Mouse (Mus musculus): ENCODE measurements around the gene Ccnl1.

Gene Ccnl1

GRCm38 (mm10) chr3:65959416-65960001 lies 1.5 kb upstream of the Ccnl1 start:
- no peak for DNase-seq (ENCODE audit: low spot score)

DNA sequence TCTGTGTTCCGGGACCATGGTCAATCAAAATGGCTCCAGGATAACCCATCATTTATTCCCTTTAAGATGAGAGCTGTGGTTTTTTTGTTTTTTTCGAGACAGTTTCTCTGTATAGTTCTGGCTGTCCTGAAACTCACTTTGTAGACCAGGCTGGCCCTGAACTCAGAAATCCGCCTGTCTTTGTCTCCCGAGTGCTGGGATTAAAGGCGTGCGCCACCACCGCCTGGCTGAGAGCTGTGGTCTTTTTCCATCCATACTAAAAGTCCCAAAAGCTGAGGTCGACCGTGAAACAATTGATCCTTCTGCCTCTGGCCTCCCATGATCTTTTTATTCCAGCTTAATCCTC lies 764 bp upstream of the Ccnl1 start:
- no peak for DNase-seq (ENCODE audit: low spot score)

DNA sequence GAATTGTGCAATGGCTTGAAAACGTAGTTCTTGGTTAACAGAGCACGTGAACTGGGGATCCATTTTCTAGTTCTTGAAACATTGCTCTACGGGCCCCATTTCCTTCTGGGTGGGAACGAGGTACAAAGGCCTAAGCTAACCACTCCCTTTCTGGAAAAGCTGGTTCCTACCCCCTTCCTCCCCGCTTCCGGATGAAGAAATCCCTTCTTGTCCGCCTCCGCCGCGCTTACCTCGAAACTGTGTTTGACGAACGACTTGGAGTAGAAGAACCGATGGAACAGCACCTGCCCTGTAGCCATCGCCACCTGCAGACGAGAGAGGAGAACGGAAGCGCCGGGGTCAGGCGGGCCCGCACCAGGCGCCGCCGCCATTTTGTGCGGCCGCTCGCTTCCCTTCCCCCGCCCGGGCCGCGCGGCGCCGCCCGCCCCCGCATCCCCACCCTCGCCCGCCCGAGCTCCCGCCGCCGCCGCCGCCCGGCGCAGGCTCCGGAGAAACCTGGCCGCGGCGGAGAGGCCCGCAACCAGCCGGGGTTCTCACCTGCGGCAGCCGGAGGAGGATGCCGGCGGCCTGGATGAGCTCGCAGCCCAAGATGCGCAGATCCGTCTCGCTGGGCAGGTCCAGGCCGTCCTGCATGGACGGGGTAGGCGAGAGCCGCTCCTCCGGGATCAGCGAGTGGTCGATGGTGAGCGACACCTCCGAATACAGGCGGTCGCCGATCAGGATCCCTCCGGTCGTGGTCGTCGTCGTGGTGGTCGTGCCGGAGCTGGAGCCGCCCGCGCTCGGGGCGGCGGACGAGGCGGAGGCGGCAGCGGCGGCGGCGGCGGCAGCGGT lies 563 bp downstream of the Ccnl1 start:
- DNase-seq (ENCODE audit: low spot score), result peak; percentile 54

- DNase-seq (ENCODE audit: low spot score), result no peak
Measured at GRCm38 (mm10) chr3:65954499-65955391, 3.3 kb downstream of the Ccnl1 start.

DNA sequence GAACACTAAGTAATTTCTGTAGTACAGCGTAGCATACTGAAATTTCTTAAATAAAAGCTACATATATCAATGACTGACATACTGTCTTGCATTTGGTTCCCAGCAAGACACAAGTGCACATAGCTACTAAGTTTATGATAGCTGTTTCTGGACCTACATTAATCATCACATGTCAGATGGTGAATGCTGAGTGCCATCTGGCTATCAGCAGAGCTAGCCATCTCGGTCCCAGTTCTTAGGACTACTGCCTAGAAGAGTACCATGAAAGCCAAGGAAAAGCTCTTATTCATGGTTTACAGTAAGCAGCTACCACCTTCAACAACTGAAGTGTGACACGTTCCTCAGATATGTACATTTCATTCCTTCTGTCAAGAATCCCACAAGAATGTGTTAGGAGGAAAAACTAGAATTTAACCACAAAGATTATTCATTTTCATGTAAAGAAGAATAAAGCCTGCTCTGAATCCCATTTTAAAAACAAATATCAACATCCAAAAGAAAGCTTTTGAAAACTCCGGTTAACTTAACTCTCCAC lies 7.2 kb downstream of the Ccnl1 start:
- DNase-seq (ENCODE audit: low spot score), result no peak

GRCm38 (mm10) chr3:65950304-65950703 lies 7.7 kb downstream of the Ccnl1 start:
- DNase-seq (ENCODE audit: low spot score), result no peak

DNA sequence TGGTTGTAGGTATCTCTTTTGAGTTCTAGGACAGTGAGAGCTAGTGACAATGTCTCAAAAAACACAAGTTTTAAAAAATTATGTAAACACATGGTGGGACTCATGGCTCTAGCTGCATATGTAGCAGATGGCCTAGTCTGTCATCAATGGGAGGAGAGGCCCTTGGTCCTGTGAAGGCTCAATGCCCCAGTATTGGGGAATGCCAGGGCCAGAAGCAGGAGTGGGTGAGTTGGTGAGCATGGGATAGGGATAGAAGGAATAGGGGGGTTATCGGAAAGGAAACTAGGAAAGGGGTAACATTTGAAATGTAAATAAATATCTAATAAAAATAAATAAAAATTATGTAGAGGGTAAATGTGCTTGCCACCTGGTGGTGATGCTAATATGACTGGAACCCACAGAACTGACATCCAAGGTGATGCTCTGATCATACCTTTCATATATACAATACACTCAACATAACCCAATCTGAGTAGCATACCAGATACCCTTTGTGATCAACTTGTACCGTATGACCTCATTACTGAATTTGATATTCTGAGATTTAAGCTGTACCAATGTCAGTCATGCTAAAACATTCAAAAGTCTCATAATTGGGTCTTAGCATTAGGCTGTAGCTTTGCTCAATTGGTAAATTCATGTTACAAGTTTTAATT lies 12.6 kb downstream of the Ccnl1 start:
- DNase-seq (ENCODE audit: low spot score), result no peak

DNA sequence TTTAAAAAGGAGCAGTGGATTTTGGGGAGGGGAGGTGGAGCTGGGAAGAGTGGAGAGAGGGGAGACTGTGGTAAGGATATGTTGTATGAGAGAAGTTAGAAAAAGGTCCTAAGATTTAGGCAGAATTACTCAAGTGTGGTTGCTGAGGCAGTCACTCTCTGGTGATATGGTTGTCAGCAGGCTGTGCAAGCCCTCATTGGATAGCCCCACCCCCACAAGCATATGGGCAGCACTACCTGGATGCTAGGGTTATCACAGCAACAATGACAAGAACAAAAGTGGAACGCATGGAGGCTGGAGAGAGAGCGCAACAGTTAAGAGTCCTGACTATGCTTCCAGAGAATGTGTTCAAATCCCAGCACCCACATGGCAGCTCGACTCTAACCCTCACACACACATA lies 13.3 kb downstream of the Ccnl1 start:
- no peak for DNase-seq (ENCODE audit: low spot score)

- no peak for DNase-seq (ENCODE audit: low spot score)
Measured at GRCm38 (mm10) chr3:65943453-65943852, 14.6 kb downstream of the Ccnl1 start.

GRCm38 (mm10) chr3:65941052-65941451 lies 17.0 kb downstream of the Ccnl1 start:
- DNase-seq (ENCODE audit: low spot score), result no peak

DNA sequence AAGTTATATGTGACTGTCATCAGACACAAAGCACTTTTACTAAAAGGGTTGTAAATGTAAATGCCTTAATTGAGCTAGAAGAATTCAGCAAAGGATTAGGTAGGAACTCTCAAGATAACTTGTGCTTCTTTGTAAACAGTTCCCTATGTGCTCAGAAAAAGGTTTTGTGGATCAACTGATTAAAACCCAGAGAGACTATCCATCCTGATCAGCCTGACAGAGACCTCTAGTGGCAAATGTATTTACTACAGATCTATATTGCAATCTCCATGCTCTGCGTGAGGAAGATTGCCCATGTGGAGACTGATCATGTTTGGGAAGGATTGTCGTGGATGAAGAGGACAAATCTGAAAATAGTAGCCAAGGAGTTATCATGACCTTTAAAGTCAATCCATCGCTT lies 19.8 kb downstream of the Ccnl1 start:
- DNase-seq (ENCODE audit: low spot score), result no peak

DNA sequence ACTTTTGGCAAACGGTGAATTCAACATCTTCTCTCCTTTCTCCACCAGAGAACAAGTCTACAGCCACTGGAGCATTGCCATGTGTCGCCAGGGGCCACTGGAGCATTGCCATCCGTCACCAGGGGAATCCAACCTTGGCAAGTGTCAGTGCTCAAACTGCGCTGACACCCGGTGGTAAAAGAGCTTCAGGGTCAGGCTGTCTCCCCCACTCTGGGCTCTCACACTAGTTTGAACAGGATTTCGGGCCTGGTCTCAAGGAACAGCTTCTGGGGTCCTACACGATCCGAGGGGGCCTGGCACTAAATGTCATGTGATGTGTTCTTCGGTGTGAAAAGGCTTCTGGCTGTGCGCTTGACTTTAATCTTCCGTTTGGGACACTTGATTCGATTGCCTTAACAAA lies 21.7 kb downstream of the Ccnl1 start:
- no peak for DNase-seq (ENCODE audit: low spot score)

DNA sequence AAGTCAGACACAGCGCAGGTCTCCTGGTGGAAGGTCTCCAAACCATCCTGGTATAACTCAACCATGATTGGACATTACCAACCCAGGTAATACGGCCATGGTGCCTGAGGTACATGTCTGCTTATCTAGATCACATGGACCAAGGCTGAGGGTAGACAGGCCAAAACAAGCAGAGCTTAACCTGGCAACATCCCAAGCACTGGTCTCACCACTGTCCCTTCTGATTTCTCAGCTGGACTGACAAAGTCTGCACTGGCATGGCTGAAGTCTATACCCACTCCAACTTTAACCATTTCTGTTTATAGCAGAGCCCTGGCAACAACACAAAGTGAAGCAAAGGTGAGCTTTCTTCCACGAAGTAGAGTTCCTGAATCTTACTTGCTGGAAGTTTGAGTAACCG lies 22.9 kb downstream of the Ccnl1 start:
- no peak for DNase-seq (ENCODE audit: low spot score)

- no peak for DNase-seq (ENCODE audit: low spot score)
Measured at GRCm38 (mm10) chr3:65933726-65934125, 24.3 kb downstream of the Ccnl1 start.

GRCm38 (mm10) chr3:65931542-65931941 lies 26.5 kb downstream of the Ccnl1 start:
- no peak for DNase-seq (ENCODE audit: low spot score)

DNA sequence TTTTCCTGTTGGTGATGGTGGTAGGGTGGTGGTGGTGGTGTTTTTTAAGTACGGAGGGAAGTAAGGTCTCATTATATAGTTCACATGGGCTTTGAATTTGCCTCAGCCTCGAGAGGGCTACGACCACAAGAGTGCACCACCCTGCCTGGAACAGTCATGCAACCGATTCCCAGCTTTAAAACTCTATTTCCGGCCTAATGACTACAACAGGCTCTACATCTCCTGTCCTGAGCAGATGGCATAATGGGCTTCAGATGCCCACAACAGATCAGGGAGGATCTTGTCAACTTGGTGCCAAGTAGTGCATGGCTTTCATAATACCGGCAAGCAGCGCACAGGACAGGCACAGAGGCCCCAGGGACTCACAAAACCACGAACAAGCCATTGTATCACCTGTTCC lies 27.4 kb downstream of the Ccnl1 start:
- DNase-seq (ENCODE audit: low spot score), result no peak

DNA sequence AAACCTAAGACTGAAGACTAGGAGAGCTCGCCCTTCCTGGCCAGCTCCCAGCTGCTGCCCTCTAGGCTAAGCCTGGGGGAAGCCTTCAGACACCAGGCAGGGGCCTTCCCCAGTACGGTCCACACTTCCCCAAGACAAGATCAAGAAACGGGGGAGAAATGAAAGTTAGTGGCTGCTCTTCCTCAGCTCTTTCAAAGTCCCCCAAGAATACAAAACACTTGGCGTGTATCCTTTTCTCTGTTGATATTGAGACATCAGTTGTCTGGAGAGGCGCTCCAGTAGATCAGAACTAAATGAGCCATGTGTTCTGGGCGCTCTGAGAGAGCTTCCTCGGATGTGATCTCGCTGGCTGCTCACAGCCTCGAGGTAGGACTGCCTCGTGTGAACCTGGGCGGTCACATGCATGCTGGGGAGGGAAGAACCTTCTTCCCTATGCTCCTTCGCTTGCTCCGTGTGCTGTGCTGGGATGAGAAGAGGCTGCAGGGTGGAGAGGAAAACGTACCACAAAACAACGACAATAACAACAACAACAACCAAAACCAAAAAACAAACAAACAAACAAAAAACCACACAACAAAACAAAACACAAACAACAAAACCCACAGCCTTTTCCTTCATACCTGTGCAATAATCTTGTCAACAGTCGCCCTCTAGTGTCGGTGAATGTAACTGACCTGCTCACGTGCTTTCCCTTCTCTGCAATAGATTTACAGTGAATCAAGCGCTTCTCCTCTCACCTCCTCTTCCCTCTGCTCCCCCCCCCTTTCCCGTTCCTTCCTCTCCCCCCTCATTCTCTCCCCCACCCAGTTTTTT lies 28.0 kb downstream of the Ccnl1 start:
- DNase-seq (ENCODE audit: low spot score), result peak; percentile 68

DNA sequence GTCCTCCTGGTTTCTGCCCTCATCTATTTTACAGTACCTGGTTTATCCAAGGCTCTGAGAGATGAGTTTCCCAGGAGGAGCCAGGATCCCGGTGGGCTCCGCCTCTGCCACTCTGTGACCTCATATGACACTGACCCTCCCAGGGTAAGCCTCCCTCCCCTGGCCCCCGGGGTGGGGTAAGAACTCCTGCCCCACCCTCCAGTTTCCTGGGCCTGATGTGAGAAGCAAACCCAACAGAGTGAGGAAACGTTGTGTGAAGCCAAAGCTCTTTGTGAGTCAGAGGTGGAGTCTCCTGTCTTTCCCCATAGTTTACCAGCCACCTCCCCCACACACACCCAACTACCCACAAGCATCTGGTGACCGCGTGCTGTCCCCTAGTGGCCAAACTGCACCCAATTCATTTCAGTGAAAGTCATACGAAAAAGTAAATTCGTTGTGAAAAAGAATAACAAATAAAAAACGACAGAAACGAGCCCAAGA lies 28.7 kb downstream of the Ccnl1 start:
- peak; percentile 71 for DNase-seq (ENCODE audit: low spot score)

GRCm38 (mm10) chr3:65928614-65929272 lies 29.3 kb downstream of the Ccnl1 start:
- DNase-seq (ENCODE audit: low spot score), result no peak

GRCm38 (mm10) chr3:65927685-65928084 lies 30.4 kb downstream of the Ccnl1 start:
- peak; percentile 39 for DNase-seq (ENCODE audit: low spot score)

DNA sequence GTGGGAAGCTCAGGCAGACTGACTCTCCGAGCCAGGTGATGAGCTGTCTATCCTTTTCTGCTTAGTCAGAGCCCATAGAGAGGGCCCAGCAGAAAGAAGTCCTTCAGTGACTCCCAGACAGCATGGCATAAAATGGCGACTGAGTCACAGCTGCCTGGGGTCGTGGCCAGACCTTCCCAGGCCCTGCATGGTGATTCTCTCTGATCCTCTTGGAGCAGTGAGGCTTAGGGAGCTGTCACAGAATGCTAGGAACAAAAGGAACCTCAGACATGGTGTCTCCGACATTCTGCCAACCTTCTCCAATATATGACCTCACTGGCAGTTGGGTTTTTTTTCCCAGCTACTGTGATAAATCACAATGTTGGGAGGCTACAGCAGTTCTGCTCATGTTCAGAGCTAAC lies 30.9 kb downstream of the Ccnl1 start:
- DNase-seq (ENCODE audit: low spot score), result no peak

Measured in urinary bladder, postnatal 25 days (tissue).